Mouse (Mus musculus) limb, embryonic 11.5 days (tissue): ENCODE data around the gene Olfr457. TPM values are rescaled to one million over a fixed set of nuclear protein-coding genes. Genes with fewer than 3 reads are reported as not detected.
"Not testable (repeated sequence)": the region's sequence is repeated elsewhere in the genome, so short reads cannot be mapped to it uniquely, and the experiment has no call there.

Experiments
- ATAC-seq: fragments of 200-750 bp; cut with Nextera tagmentation; 2 replicates; pipeline ENCODE4 v1.8.0; 2017; ENCODE audit warnings: low read depth; ENCODE audit not compliant: insufficient number of reproducible peaks, low FRiP score, low TSS enrichment
- DNase-seq: peaks from one replicate; pipeline ENCODE4 v3.0.0-alpha.2; 2015; ENCODE audit warnings: low spot score
- H3K27ac ChIP-seq: fragments of 300-500 bp; sonication (generic); replicated peaks from 2 replicates; pipeline ENCODE4 v1.5.1; 2014; ENCODE audit warnings: low read depth, mild to moderate bottlenecking, low read length
- H3K27me3 ChIP-seq: fragments of 300-500 bp; sonication (generic); 2 replicates; pipeline ENCODE4 v1.6.1; 2014; ENCODE audit warnings: mild to moderate bottlenecking, low read length, mixed read lengths; ENCODE audit not compliant: control insufficient read depth, insufficient read depth
- H3K36me3 ChIP-seq: fragments of 300-500 bp; sonication (generic); 2 replicates; pipeline ENCODE4 v1.6.1; 2014; ENCODE audit warnings: mild to moderate bottlenecking, low read length, moderate library complexity, mixed read lengths; ENCODE audit not compliant: control insufficient read depth, insufficient read depth
- H3K4me1 ChIP-seq: fragments of 300-500 bp; sonication (generic); 2 replicates; pipeline ENCODE4 v1.6.1; 2014; ENCODE audit warnings: low read length, mixed read lengths; ENCODE audit not compliant: control insufficient read depth, insufficient read depth
- H3K4me2 ChIP-seq: fragments of 300-500 bp; sonication (generic); 2 replicates; pipeline ENCODE4 v1.6.1; 2014; ENCODE audit warnings: low read depth, mild to moderate bottlenecking, moderate library complexity; ENCODE audit not compliant: severe bottlenecking
- H3K4me3 ChIP-seq: fragments of 300-500 bp; sonication (generic); 2 replicates; pipeline ENCODE4 v1.5.1; 2014; ENCODE audit warnings: low read depth, low read length
- H3K9ac ChIP-seq: fragments of 300-500 bp; sonication (generic); 2 replicates; pipeline ENCODE4 v1.6.1; 2014; ENCODE audit warnings: mild to moderate bottlenecking, low read length
- H3K9me3 ChIP-seq: fragments of 300-500 bp; sonication (generic); 2 replicates; pipeline ENCODE4 v1.6.1; 2016; ENCODE audit warnings: low read length; ENCODE audit not compliant: control insufficient read depth
- WGBS: fragments of 180-500 bp; shearing (Covaris S2); extraction: QIAGEN DNeasy Blood & Tissue Kit; methylation state at CpG from one replicate; pipeline ENCODE4 v1.1.7; 2014; 5-methylcytosine and 5-hydroxymethylcytosine counted together
- polyA plus RNA-seq: library from polyadenylated mRNA; unstranded; fragments of >200 nt; fragmentation: Nextera tagmentation; extraction: Ambion mirVana; gene quantifications from 2 replicates; pipeline ENCODE4 v1.2.1, GENCODE M21; 2014

Olfr457 gene
- not detected in 2 replicates for polyA plus RNA-seq

DNA sequence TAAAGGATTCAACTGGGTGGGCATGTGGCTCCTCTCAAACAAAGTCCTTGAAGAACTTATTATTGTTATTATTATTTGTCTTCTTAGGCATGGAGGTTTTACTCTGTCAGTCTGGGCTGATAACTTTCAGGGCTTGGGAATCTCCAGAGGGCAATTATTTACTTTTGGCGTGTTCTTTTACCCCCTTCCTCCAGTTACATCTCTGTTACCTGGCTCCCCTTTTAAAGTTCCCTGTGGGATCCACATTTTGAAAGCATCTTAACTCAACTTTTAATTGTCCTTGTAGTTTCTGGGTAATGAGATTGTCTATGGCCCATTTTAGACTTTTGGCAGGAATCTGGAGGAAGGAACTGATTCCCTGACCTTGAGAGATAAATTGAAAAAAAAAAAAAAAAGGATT, at the start of gene Olfr457:
Gene Olfr457, minus strand, starts transcription at position 101 of the 400 bp plus-strand sequence.
- Histone ChIP-seq H3K4me1 (no peaks in the 10 kb centered on the region), H3K9me3 (no peaks in the 10 kb centered on the region), H3K27me3 (no peaks in the 10 kb centered on the region), H3K36me3 (no peaks in the 10 kb centered on the region), H3K9ac (no peak within 1 kb of the TSS), H3K4me3 (no peak within 1 kb of the TSS), H3K4me2 (no peak within 1 kb of the TSS), H3K27ac (no peak within 1 kb of the TSS)
- ATAC-seq = no peak
- 73% methylated on average over 1 of the region's 1 CpGs for WGBS
- no peak for DNase-seq

DNA sequence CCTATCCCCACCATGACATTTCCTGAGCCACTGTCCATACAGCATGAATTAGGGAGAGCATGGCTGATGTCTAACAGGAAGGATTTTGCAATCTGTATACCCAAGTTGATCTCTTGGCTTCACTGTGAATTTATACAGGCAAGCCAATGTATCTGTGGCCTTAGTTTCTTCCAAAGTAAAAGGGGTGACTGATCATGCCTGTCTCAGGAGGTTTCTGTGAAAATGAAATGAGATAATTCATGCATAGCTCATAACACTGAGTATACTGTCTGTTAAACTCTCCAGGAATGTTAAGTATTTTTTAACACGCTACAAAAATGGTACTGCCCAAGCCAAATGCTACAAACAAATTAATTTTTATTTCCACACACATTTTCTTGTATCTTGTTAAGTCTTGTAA, 37.3 kb upstream of the Olfr457 start:
- Histone ChIP-seq H3K27ac (no peak overlapping the region), H3K9me3 (no peaks in the 10 kb centered on the region), H3K4me2 (no peak overlapping the region), H3K27me3 (no peaks in the 10 kb centered on the region), H3K36me3 (no peaks in the 10 kb centered on the region), H3K4me1 (no peaks in the 10 kb centered on the region), H3K9ac (no peak overlapping the region), H3K4me3 (no peak overlapping the region)
- 75% methylated on average over 1 of the region's 1 CpGs for WGBS
- DNase-seq (no peak), ATAC-seq (no peak)

DNA sequence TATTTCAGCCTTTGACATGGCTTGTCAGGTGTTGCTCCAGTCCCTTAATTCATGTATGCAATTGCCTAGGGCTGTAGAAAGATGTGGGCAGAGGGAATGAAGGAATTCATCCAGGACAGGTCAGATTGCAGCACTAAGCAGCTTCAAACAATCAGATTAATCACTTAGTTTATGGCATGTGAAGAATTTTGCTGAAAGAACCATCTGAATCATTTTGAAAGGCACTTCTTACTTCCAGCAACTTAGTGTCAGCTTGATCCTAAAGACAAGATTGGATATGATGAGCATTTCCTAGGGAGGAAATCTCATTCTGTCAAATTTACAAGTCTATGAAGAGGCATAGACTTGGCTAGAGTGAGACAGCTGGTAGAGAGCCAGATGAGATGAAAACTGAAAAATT, 33.2 kb upstream of the Olfr457 start:
- no peak for ATAC-seq
- Histone ChIP-seq H3K9me3 (no peaks in the 10 kb centered on the region), H3K4me1 (no peaks in the 10 kb centered on the region), H3K27ac (no peak overlapping the region), H3K4me2 (no peak overlapping the region), H3K27me3 (no peaks in the 10 kb centered on the region), H3K4me3 (no peak overlapping the region), H3K36me3 (no peaks in the 10 kb centered on the region), H3K9ac (no peak overlapping the region)
- DNase-seq = no peak

DNA sequence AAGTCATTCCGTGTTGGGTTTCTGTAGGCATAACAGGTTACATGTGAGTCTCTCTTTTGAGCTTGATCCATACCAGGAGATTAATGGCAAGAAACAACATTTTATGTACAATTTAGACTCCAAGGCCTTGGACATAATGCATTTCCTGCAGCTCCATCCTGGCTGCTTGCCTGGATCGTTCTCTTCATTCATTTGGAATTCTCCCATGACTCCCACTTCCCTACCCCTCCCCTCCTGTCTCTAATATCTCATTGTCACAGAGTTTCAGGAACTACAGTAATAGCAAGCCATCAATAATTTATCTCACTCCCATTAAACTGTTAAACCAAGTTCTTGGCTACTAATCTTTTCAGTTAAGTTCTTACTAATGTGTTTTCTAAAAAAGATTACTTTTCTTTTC, 27.3 kb upstream of the Olfr457 start:
- ATAC-seq (no peak), DNase-seq (no peak)
- Histone ChIP-seq H3K4me1 (no peaks in the 10 kb centered on the region), H3K4me2 (no peak overlapping the region), H3K9ac (no peak overlapping the region), H3K4me3 (no peak overlapping the region), H3K27ac (no peak overlapping the region), H3K27me3 (no peaks in the 10 kb centered on the region), H3K9me3 (no peaks in the 10 kb centered on the region), H3K36me3 (no peaks in the 10 kb centered on the region)
- 93% methylated on average over 2 of the region's 2 CpGs for whole genome bisulfite sequencing

DNA sequence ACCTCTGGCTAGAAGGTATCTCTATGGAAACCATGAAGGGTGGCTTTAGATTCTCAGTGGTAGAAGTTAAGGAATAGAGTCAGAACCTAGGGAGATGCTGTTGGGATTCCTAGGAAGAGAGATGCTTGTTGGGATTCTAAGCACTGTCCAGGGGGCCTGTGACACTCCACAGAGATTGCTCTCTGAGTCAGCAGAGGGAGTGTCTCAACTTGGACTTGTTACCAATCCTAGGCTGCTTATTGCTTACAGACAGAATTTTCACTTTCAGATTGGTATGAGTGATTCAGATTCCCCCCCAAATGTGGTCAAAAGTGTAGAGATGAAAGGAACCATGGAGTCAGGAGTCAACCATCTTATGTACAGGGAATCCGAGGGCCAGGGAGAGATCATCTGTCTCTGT, 13.6 kb upstream of the Olfr457 start:
- WGBS = 78% methylated on average over 1 of the region's 1 CpGs
- H3K27me3 ChIP-seq = no peaks in the 10 kb centered on the region
- DNase-seq = no peak
- H3K4me3 ChIP-seq = no peak overlapping the region
- no peak overlapping the region for H3K4me2 ChIP-seq
- H3K4me1 ChIP-seq = no peaks in the 10 kb centered on the region
- H3K9me3 ChIP-seq = no peaks in the 10 kb centered on the region
- H3K9ac ChIP-seq = no peak overlapping the region
- no peaks in the 10 kb centered on the region for H3K36me3 ChIP-seq
- no peak for ATAC-seq
- H3K27ac ChIP-seq = no peak overlapping the region

DNA sequence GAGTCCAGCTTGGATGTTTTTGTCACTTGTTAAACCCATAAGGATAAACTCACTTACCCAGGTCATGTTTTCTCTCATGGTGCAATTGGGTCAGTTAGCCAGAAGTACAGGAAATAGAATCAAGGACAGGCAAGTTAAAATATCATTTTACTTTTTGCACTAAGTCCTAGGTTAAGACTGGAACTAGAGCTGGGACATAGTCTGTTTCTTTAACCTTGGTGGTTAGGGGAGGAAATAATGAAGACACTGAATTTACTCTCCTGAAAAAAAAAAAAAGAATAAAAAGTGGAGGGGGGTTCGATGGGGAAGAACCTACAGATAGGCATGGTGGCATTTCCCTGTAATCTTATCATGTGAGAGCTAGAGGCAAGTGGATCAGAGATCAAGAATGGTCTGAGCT, 11.0 kb upstream of the Olfr457 start, which contains the start of gene Olfr456:
Gene Olfr456, minus strand, starts transcription at position 101 of the 400 bp plus-strand sequence.
- H3K27ac ChIP-seq = no peak within 1 kb of the TSS
- no peaks in the 10 kb centered on the region for H3K9me3 ChIP-seq
- H3K4me1 ChIP-seq = no peaks in the 10 kb centered on the region
- H3K4me3 ChIP-seq = no peak within 1 kb of the TSS
- no peak within 1 kb of the TSS for H3K4me2 ChIP-seq
- no peak for DNase-seq
- WGBS = 85% methylated on average over 1 of the region's 1 CpGs
- no peak for ATAC-seq
- no peaks in the 10 kb centered on the region for H3K27me3 ChIP-seq
- no peaks in the 10 kb centered on the region for H3K36me3 ChIP-seq
- H3K9ac ChIP-seq = no peak within 1 kb of the TSS

DNA sequence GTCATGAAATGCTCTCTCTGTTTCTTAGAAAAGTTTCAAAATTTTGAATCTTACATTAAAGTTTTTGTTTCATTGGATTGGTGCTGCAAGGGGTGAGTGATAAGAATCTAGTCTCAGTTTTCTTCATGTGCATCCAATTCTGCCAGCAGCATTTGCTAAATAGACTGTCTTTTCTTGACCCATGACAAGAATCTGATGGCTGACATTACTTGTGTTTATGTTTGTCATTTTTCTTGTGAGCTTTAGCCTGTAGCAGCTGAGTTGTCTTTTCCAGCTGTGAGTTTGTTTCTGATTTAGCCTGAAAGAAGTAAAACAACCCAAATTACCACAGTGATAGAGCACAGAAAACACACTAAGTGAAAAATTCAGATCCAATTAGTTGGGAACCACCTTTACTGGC, 8.5 kb upstream of the Olfr457 start:
- ATAC-seq (no peak), DNase-seq (no peak)
- H3K4me3 ChIP-seq = no peak overlapping the region
- no peak overlapping the region for H3K4me2 ChIP-seq
- no peaks in the 10 kb centered on the region for H3K9me3 ChIP-seq
- H3K27me3 ChIP-seq = no peaks in the 10 kb centered on the region
- H3K27ac ChIP-seq = no peak overlapping the region
- H3K36me3 ChIP-seq = no peaks in the 10 kb centered on the region
- no peaks in the 10 kb centered on the region for H3K4me1 ChIP-seq
- H3K9ac ChIP-seq = no peak overlapping the region

DNA sequence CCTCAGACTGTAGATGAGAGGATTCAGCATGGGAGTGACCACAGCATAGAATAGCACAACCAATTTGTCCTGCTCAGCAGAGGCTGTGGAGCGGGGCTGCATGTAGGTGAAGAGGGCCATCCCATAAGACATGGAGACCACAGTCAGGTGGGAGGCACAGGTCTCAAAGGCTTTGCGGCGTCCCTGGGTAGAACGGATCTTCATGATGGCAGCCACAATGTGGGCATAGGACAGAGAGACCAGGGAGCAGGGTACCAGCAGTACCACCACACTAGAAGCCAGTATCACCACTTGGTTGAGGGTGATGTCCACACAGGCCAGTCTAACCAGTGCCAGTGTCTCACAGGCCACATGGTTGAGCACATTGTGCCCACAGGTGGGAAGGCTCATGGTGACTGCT, 4.8 kb downstream of the Olfr457 start:
- not testable (repeated sequence) for H3K4me2 ChIP-seq, H3K27me3 ChIP-seq, H3K9ac ChIP-seq, H3K36me3 ChIP-seq, H3K27ac ChIP-seq, H3K9me3 ChIP-seq, H3K4me3 ChIP-seq, DNase-seq, H3K4me1 ChIP-seq, ATAC-seq
- WGBS = 89% methylated on average over 4 of the region's 4 CpGs

DNA sequence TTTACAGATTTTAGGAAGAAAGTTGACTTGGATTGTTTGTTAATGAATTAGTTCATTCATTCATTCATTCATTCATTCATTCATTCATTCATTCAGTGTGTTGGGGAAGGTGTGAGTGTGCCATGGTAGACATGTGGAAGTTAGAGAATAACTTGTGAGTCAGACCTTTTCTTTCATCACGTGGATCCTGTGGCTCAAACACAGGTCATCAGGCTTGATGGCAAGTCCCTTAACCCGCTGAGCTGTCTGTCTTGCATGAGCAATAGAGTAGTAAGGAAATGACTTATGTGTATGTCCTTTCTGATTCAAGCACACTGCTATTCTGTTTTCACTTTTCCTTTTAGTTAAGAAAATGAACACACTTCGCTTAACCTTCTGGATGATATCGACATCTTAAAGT, 5.6 kb downstream of the Olfr457 start:
- no peaks in the 10 kb centered on the region for H3K27me3 ChIP-seq
- no peak overlapping the region for H3K27ac ChIP-seq
- no peak overlapping the region for H3K4me2 ChIP-seq
- H3K9me3 ChIP-seq = no peaks in the 10 kb centered on the region
- no peak for DNase-seq
- H3K4me1 ChIP-seq = no peaks in the 10 kb centered on the region
- no peak overlapping the region for H3K9ac ChIP-seq
- WGBS = 91% methylated on average over 4 of the region's 4 CpGs
- no peak for ATAC-seq
- no peaks in the 10 kb centered on the region for H3K36me3 ChIP-seq
- H3K4me3 ChIP-seq = no peak overlapping the region
